Mouse (Mus musculus) heart, postnatal 0 days (tissue): ENCODE measurements around the gene Zdhhc13. TPM values are rescaled to one million over a fixed set of nuclear protein-coding genes. Genes with fewer than 3 reads are reported as not detected.
A peak's percentile ranks its signal among the peaks of the same experiment; 100 is the strongest.

Source experiments
- ATAC-seq: fragments of 200-750 bp; cut with Nextera tagmentation; 2 replicates; pipeline ENCODE4 v1.8.0; 2017; ENCODE audit warnings: low read depth, moderate number of reproducible peaks, moderate library complexity; ENCODE audit not compliant: insufficient read depth
- DNase-seq: peaks from one replicate; pipeline ENCODE4 v3.0.0-alpha.2; 2016; ENCODE audit warnings: low spot score
- H3K27ac ChIP-seq: fragments of 300-500 bp; sonication (generic); 2 replicates; pipeline ENCODE4 v1.5.1; 2014; ENCODE audit warnings: low read depth, mild to moderate bottlenecking
- H3K27me3 ChIP-seq: fragments of 300-500 bp; sonication (generic); 2 replicates; pipeline ENCODE4 v1.6.1; 2014; ENCODE audit warnings: low read length, mixed read lengths; ENCODE audit not compliant: control insufficient read depth, insufficient read depth
- H3K36me3 ChIP-seq: fragments of 300-500 bp; sonication (generic); replicated peaks from 2 replicates; pipeline ENCODE4 v1.6.1; 2014; ENCODE audit warnings: low read length, mixed read lengths; ENCODE audit not compliant: control insufficient read depth, insufficient read depth
- H3K4me1 ChIP-seq: fragments of 300-500 bp; sonication (generic); 2 replicates; pipeline ENCODE4 v1.6.1; 2014; ENCODE audit warnings: antibody characterized with exemption; ENCODE audit not compliant: control insufficient read depth, insufficient read depth
- H3K4me2 ChIP-seq: fragments of 300-500 bp; sonication (generic); 2 replicates; pipeline ENCODE4 v1.6.1; 2014; ENCODE audit warnings: low read depth, mild to moderate bottlenecking, low read length, moderate library complexity
- H3K4me3 ChIP-seq: fragments of 300-500 bp; sonication (generic); 2 replicates; pipeline ENCODE4 v1.5.1; 2014; ENCODE audit warnings: low read depth, low read length
- H3K9ac ChIP-seq: fragments of 300-500 bp; sonication (generic); replicated peaks from 2 replicates; pipeline ENCODE4 v1.6.1; 2014; ENCODE audit warnings: low read depth, low read length, mixed read lengths
- H3K9me3 ChIP-seq: fragments of 300-500 bp; sonication (generic); replicated peaks from 2 replicates; pipeline ENCODE4 v1.6.1; 2016; ENCODE audit warnings: low read length; ENCODE audit not compliant: control insufficient read depth
- CTCF ChIP-seq: IDR thresholded peaks from 2 replicates; pipeline ENCODE4 v1.5.1; 2016; ENCODE audit warnings: antibody characterized with exemption, control low read depth, low read depth
- EP300 ChIP-seq: IDR thresholded peaks from 2 replicates; pipeline ENCODE4 v1.6.1; 2016; ENCODE audit warnings: antibody characterized with exemption, low read depth
- WGBS: fragments of 180-500 bp; shearing (Covaris S2); extraction: QIAGEN DNeasy Blood & Tissue Kit; methylation state at CpG from one replicate; pipeline ENCODE4 v1.1.7; 2014; 5-methylcytosine and 5-hydroxymethylcytosine counted together
- polyA plus RNA-seq: library from polyadenylated mRNA; unstranded; fragments of >200 nt; fragmentation: Nextera tagmentation; extraction: Ambion mirVana; gene quantifications from 2 replicates; pipeline ENCODE4 v1.2.1, GENCODE M21; 2015
- total RNA-seq: library from RNA; depleted of rRNA; stranded (reverse); fragments of >200 nt; gene quantifications from 2 replicates; pipeline ENCODE4 v1.2.3, GENCODE M21; 2014; ENCODE audit warnings: low replicate concordance

Gene Zdhhc13
- total and polyA plus RNA-seq, 2 experiments from 2014 or later: 29.5 to 58.5 TPM

DNA sequence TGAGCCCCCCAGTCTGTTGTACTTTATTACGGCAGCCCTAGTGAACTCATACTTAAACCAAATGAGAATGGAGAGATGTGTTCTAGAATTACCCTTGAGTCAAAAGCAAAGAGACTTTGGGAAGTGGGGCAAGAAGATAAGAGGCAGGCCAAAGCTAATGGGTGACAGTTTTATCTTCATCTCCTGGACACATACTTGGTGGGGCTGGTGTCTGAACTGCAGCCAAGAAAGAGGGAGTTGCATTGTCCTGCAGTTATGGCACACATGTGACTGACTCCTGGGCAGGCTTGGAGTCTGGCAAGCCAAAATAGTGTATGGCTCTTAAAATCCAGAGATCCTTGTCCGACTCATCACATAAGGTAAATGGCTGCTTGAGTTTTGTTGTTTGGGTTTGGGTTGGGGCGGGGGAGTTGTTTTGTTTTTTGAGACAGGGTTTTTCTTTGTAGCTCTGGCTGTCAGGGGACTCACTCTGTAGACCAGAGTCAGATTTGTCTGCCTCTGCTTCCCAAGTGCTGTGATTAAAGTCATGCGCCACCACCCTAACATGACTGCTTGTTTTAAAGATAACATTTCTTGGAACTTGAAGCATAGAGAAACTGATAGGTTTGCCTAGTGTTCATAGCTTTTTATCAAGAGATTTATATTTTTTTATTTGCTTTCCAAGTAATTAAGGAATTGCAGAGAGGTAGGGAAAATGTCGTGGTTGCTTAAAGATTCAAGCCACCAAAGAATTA lies 40.5 kb downstream of the Zdhhc13 start:
- peaks cover 41% of the 10 kb centered on the region for H3K4me1 ChIP-seq
- 26% methylated on average over 5 of the region's 5 CpGs for WGBS
- no peaks in the 10 kb centered on the region for H3K9me3 ChIP-seq
- no peaks in the 10 kb centered on the region for H3K27me3 ChIP-seq
- DNase-seq (peak; percentile 83), ATAC-seq (peak; percentile 87)
- H3K9ac ChIP-seq: no peak overlapping the region
- H3K36me3 ChIP-seq: peaks cover 49% of the 10 kb centered on the region
- TF ChIP-seq CTCF (no peak), EP300 (peak; percentile 88)
- no peak overlapping the region for H3K4me2 ChIP-seq
- peak overlapping the region; percentile 77 for H3K27ac ChIP-seq
- no peak overlapping the region for H3K4me3 ChIP-seq

DNA sequence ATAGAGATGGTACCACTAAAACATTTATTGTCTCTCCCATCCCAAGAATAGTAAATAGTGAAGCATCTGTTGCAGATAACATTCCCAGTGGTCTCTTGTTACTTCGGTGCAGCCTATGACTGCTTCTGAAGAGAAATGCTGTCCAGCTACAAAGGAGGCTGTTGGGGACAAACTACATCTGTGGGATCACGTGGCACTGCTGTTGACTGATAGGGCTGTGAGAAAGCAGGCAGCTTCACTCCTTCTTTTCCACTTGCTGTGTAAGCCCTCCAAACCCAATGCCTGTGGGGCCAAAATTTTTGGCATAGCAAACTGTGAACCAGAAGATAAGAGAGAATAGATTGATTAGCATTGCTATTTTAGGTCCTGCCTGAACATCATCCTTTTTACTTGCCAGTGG lies 41.6 kb downstream of the Zdhhc13 start:
- Histone ChIP-seq H3K27ac (peak overlapping the region; percentile 77), H3K27me3 (no peaks in the 10 kb centered on the region), H3K4me2 (no peak overlapping the region), H3K4me1 (peaks cover 32% of the 10 kb centered on the region), H3K9ac (no peak overlapping the region), H3K36me3 (peaks cover 55% of the 10 kb centered on the region), H3K9me3 (no peaks in the 10 kb centered on the region), H3K4me3 (no peak overlapping the region)
- no peak for TF ChIP-seq CTCF
- no peak for TF ChIP-seq EP300
- WGBS: 10% methylated on average over 2 of the region's 2 CpGs
- ATAC-seq: peak; percentile 68
- peak; percentile 78 for DNase-seq

DNA sequence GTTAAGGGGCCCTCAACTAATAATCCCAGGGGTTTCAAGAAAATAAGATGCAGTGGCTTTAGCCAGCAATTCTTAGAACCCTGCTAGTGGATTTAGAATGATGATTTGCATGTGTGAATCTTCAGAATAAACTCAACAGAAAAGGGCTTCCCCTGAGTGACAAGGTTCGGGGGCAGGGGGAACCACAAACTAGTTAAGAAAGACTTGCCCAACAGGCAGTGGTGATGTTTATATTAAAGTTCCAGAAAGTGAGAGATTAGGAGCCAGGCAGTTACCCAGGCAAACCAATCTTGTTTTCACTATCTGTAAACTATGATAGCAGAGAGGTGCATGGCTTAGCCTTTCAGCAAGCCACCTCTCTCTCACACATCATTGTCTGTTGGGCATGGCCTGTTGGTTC lies 43.9 kb downstream of the Zdhhc13 start:
- H3K9ac ChIP-seq: no peak overlapping the region
- WGBS: 62% methylated on average over 1 of the region's 1 CpGs
- ATAC-seq (no peak), DNase-seq (no peak)
- H3K9me3 ChIP-seq: no peaks in the 10 kb centered on the region
- no peaks in the 10 kb centered on the region for H3K27me3 ChIP-seq
- peaks cover 58% of the 10 kb centered on the region for H3K36me3 ChIP-seq
- peak overlapping the region; percentile 56 for H3K27ac ChIP-seq
- H3K4me3 ChIP-seq: no peak overlapping the region
- H3K4me1 ChIP-seq: peaks cover 24% of the 10 kb centered on the region
- H3K4me2 ChIP-seq: no peak overlapping the region
- TF ChIP-seq EP300 (no peak), CTCF (no peak)

DNA sequence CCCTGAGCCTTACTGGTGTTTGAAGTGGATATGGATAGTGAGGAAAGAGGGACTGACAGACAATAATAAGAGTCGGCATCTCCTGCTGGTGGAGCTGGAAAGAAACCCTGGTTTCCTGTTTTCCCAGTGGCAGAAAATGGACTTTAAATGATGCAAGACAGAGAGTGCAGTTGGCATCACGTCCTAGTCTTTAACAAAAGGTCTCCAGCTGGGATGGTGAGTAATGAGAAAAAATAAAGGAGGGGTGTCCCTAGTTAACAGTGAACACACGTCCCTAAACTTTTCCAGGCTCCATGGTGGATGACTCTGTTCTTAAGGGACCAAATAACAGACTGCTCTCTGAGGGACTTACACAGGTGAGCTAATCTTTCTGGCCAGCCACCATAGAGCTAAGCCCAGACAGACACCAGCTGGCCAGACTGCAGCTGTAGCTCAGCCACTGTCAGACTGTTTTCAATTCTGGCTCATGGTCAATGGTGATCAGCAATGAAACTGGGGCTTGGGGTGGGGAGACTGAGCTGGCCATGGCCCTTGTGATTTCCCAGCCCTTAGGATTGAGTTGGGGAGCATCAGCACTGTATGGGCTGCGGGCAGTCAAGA lies 45.7 kb downstream of the Zdhhc13 start:
- H3K4me2 ChIP-seq: no peak overlapping the region
- no peak overlapping the region for H3K4me3 ChIP-seq
- TF ChIP-seq CTCF (no peak), EP300 (no peak)
- peaks cover 29% of the 10 kb centered on the region for H3K4me1 ChIP-seq
- WGBS: 37% methylated on average over 4 of the region's 4 CpGs
- 0 out of 2 replicates have a peak overlapping the region, but pooled peaks have one; percentile 5 for H3K27ac ChIP-seq
- peaks cover 74% of the 10 kb centered on the region for H3K36me3 ChIP-seq
- H3K9me3 ChIP-seq: no peaks in the 10 kb centered on the region
- no peaks in the 10 kb centered on the region for H3K27me3 ChIP-seq
- ATAC-seq: no peak
- no peak overlapping the region for H3K9ac ChIP-seq
- DNase-seq: no peak

DNA sequence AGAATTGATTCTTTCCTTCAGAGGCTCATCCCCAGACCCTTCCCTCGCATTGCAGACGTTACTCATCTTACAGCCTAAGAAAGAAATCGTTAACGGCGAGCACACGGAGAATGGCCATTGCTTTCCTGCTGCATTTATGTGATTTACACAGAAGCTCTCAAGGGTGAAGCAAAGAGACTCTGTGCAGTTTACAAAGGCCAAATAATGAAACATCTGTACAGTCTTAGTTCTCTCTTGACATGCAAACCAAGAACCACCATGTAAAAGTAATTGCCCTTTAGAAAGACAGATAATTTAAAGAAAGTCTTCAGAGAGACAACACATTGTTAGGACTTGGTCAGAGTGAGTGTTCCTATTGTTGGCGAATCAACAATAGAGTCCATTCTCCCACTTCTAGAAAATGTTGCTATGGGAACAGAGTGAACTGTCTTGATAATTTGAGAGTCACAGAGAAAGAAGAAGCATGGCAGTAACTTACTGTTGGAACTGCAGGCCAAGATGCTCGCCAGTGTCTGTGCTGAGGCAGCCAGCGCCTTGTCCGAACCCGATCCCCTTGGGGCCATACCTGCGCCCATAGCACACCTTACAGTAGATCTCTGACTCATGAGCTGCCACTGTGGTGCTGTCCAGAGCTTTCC lies 46.3 kb downstream of the Zdhhc13 start:
- peaks cover 30% of the 10 kb centered on the region for H3K4me1 ChIP-seq
- WGBS: 74% methylated on average over 12 of the region's 12 CpGs
- no peak for ATAC-seq
- H3K9me3 ChIP-seq: no peaks in the 10 kb centered on the region
- H3K27ac ChIP-seq: 0 out of 2 replicates have a peak overlapping the region, but pooled peaks have one; percentile 5
- no peak overlapping the region for H3K4me2 ChIP-seq
- peaks cover 75% of the 10 kb centered on the region for H3K36me3 ChIP-seq
- H3K4me3 ChIP-seq: no peak overlapping the region
- no peak for TF ChIP-seq CTCF
- no peak for TF ChIP-seq EP300
- no peak overlapping the region for H3K9ac ChIP-seq
- no peak for DNase-seq
- no peaks in the 10 kb centered on the region for H3K27me3 ChIP-seq
